Mouse (Mus musculus) hindbrain, postnatal 0 days (tissue): ENCODE data around the gene Rab17. TPM values are rescaled to one million over a fixed set of nuclear protein-coding genes. Genes with fewer than 3 reads are reported as not detected.
A peak's percentile ranks its signal among the peaks of the same experiment; 100 is the strongest.

Source experiments
- ATAC-seq: fragments of 200-750 bp; cut with Nextera tagmentation; 2 replicates; pipeline ENCODE4 v1.8.0; 2017; ENCODE audit warnings: mild to moderate bottlenecking, moderate TSS enrichment, moderate library complexity
- DNase-seq: peaks from one replicate; pipeline ENCODE4 v3.0.0-alpha.2; 2015; ENCODE audit warnings: low spot score
- H3K27ac ChIP-seq: fragments of 300-500 bp; sonication (generic); 2 replicates; pipeline ENCODE4 v1.5.1; 2014; ENCODE audit warnings: mild to moderate bottlenecking
- H3K27me3 ChIP-seq: fragments of 300-500 bp; sonication (generic); 2 replicates; pipeline ENCODE4 v1.6.1; 2014; ENCODE audit warnings: low read length, mixed read lengths; ENCODE audit not compliant: insufficient read depth
- H3K36me3 ChIP-seq: fragments of 300-500 bp; sonication (generic); 2 replicates; pipeline ENCODE4 v1.6.1; 2014; ENCODE audit warnings: low read length, mixed read lengths; ENCODE audit not compliant: insufficient read depth
- H3K4me1 ChIP-seq: fragments of 300-500 bp; sonication (generic); 2 replicates; pipeline ENCODE4 v1.6.1; 2014; ENCODE audit warnings: antibody characterized with exemption, low read length, mixed read lengths; ENCODE audit not compliant: insufficient read depth
- H3K4me2 ChIP-seq: fragments of 300-500 bp; sonication (generic); 2 replicates; pipeline ENCODE4 v1.6.1; 2014; ENCODE audit warnings: low read depth, mild to moderate bottlenecking, low read length, moderate library complexity, mixed read lengths
- H3K4me3 ChIP-seq: fragments of 300-500 bp; sonication (generic); 2 replicates; pipeline ENCODE4 v1.5.1; 2014; ENCODE audit warnings: low read length
- H3K9ac ChIP-seq: fragments of 300-500 bp; sonication (generic); replicated peaks from 2 replicates; pipeline ENCODE4 v1.6.1; 2014; ENCODE audit warnings: mild to moderate bottlenecking, low read length, moderate library complexity, mixed read lengths
- H3K9me3 ChIP-seq: fragments of 300-500 bp; sonication (generic); 2 replicates; pipeline ENCODE4 v1.6.1; 2016; ENCODE audit warnings: low read length, mixed read lengths
- CTCF ChIP-seq: IDR thresholded peaks from 2 replicates; pipeline ENCODE4 v1.5.1; 2016; ENCODE audit warnings: antibody characterized with exemption, control low read depth, low read depth
- WGBS: fragments of 180-500 bp; shearing (Covaris S2); extraction: QIAGEN DNeasy Blood & Tissue Kit; methylation state at CpG from one replicate; pipeline ENCODE4 v1.1.7; 2014; 5-methylcytosine and 5-hydroxymethylcytosine counted together
- polyA plus RNA-seq: library from polyadenylated mRNA; unstranded; fragments of >200 nt; fragmentation: Nextera tagmentation; extraction: Ambion mirVana; gene quantifications from 2 replicates; pipeline ENCODE4 v1.2.1, GENCODE M21; 2015
- total RNA-seq: library from RNA; depleted of rRNA; stranded (reverse); fragments of >200 nt; gene quantifications from 2 replicates; pipeline ENCODE4 v1.2.3, GENCODE M21; 2014

Gene Rab17
- total and polyA plus RNA-seq, 2 experiments from 2014 or later = not detected

- Histone ChIP-seq H3K9ac (no peak overlapping the region), H3K4me2 (no peak overlapping the region), H3K4me1 (no peaks in the 10 kb centered on the region), H3K27me3 (no peaks in the 10 kb centered on the region), H3K9me3 (no peaks in the 10 kb centered on the region), H3K36me3 (no peaks in the 10 kb centered on the region), H3K4me3 (no peak overlapping the region), H3K27ac (no peak overlapping the region)
- DNase-seq = no peak
- no peak for ATAC-seq
- no peak for TF ChIP-seq CTCF
- 86% methylated on average over 4 of the region's 4 CpGs for WGBS
Observed at GRCm38 (mm10) chr1:90939980-90940379, 29.5 kb downstream of the Rab17 start.

- 72% methylated on average over 9 of the region's 9 CpGs for WGBS
- Histone ChIP-seq H3K4me1 (no peaks in the 10 kb centered on the region), H3K27ac (no peak overlapping the region), H3K36me3 (no peaks in the 10 kb centered on the region), H3K4me2 (no peak overlapping the region), H3K4me3 (no peak overlapping the region), H3K9ac (no peak overlapping the region), H3K9me3 (no peaks in the 10 kb centered on the region), H3K27me3 (no peaks in the 10 kb centered on the region)
- ATAC-seq = no peak
- no peak for DNase-seq
- TF ChIP-seq CTCF = no peak
Observed at GRCm38 (mm10) chr1:90936990-90937389, 32.5 kb downstream of the Rab17 start.

- Histone ChIP-seq H3K27ac (no peak overlapping the region), H3K4me3 (no peak overlapping the region), H3K36me3 (no peaks in the 10 kb centered on the region), H3K9ac (no peak overlapping the region), H3K27me3 (no peaks in the 10 kb centered on the region), H3K4me2 (no peak overlapping the region), H3K4me1 (peaks cover 3% of the 10 kb centered on the region), H3K9me3 (no peaks in the 10 kb centered on the region)
- DNase-seq (peak; percentile 43), ATAC-seq (peak; percentile 33; the same call in 1 of the 2 replicates)
- TF ChIP-seq CTCF = no peak
- 54% methylated on average over 5 of the region's 5 CpGs for WGBS
Observed at GRCm38 (mm10) chr1:90933001-90933400, 36.5 kb downstream of the Rab17 start.

- 2% methylated on average over 6 of the region's 6 CpGs for WGBS
- Histone ChIP-seq H3K4me3 (peak overlapping the region; percentile 18; the same call in 1 of the 2 replicates), H3K4me1 (peaks cover 7% of the 10 kb centered on the region), H3K9ac (no peak overlapping the region), H3K27ac (no peak overlapping the region), H3K4me2 (peak overlapping the region; percentile 53), H3K36me3 (no peaks in the 10 kb centered on the region), H3K27me3 (no peaks in the 10 kb centered on the region), H3K9me3 (no peaks in the 10 kb centered on the region)
- peak; percentile 93 for DNase-seq
- ATAC-seq = peak; percentile 72; the same call in 1 of the 2 replicates
- TF ChIP-seq CTCF = peak; percentile 91
Observed at GRCm38 (mm10) chr1:90928575-90928934, 40.9 kb downstream of the Rab17 start.

GRCm38 (mm10) chr1:90927929-90928574 lies 41.4 kb downstream of the Rab17 start:
- Histone ChIP-seq H3K9me3 (no peaks in the 10 kb centered on the region), H3K36me3 (no peaks in the 10 kb centered on the region), H3K4me1 (peaks cover 7% of the 10 kb centered on the region), H3K27ac (no peak overlapping the region), H3K9ac (no peak overlapping the region), H3K4me3 (peak overlapping the region; percentile 18), H3K4me2 (peak overlapping the region; percentile 53), H3K27me3 (no peaks in the 10 kb centered on the region)
- WGBS = 3% methylated on average over 23 of the region's 23 CpGs
- ATAC-seq = peak; percentile 58
- DNase-seq = peak; percentile 32
- peak; percentile 23 for TF ChIP-seq CTCF

- ATAC-seq = no peak
- H3K9me3 ChIP-seq = no peaks in the 10 kb centered on the region
- H3K4me2 ChIP-seq = no peak overlapping the region
- H3K4me3 ChIP-seq = no peak overlapping the region
- 48% methylated on average over 15 of the region's 15 CpGs for WGBS
- peaks cover 7% of the 10 kb centered on the region for H3K4me1 ChIP-seq
- no peak overlapping the region for H3K27ac ChIP-seq
- TF ChIP-seq CTCF = no peak
- peak; percentile 5 for DNase-seq
- H3K36me3 ChIP-seq = no peaks in the 10 kb centered on the region
- no peak overlapping the region for H3K9ac ChIP-seq
- no peaks in the 10 kb centered on the region for H3K27me3 ChIP-seq
Observed at GRCm38 (mm10) chr1:90927308-90927707, 42.2 kb downstream of the Rab17 start.

GRCm38 (mm10) chr1:90926030-90926429 lies 43.4 kb downstream of the Rab17 start:
- H3K4me3 ChIP-seq = no peak overlapping the region
- TF ChIP-seq CTCF = no peak
- DNase-seq (peak; percentile 71), ATAC-seq (no peak)
- H3K4me2 ChIP-seq = no peak overlapping the region
- no peak overlapping the region for H3K27ac ChIP-seq
- no peaks in the 10 kb centered on the region for H3K9me3 ChIP-seq
- 44% methylated on average over 4 of the region's 4 CpGs for WGBS
- no peaks in the 10 kb centered on the region for H3K36me3 ChIP-seq
- peaks cover 7% of the 10 kb centered on the region for H3K4me1 ChIP-seq
- no peak overlapping the region for H3K9ac ChIP-seq
- H3K27me3 ChIP-seq = no peaks in the 10 kb centered on the region
